Mouse (Mus musculus): ENCODE results near the gene Pgf. TPM values are rescaled to one million over a fixed set of nuclear protein-coding genes. Genes with fewer than 3 reads are reported as not detected.
"Not testable (repeated sequence)": the region's sequence is repeated elsewhere in the genome, so short reads cannot be mapped to it uniquely, and the experiment has no call there.

The Pgf gene
- polyA plus RNA-seq, 1 experiment, result 26.8 TPM

- no peak for DNase-seq (ENCODE audit: low read depth)
Measured at GRCm38 (mm10) chr12:85157797-85158460, 19.7 kb downstream of the Pgf start.

GRCm38 (mm10) chr12:85156324-85156723, 21.3 kb downstream of the Pgf start:
- DNase-seq (ENCODE audit: low read depth), result no peak

GRCm38 (mm10) chr12:85153011-85153410, 24.6 kb downstream of the Pgf start:
- no peak for DNase-seq (ENCODE audit: low read depth)

- no peak for DNase-seq (ENCODE audit: low read depth)
Measured at GRCm38 (mm10) chr12:85151002-85151774, 26.4 kb downstream of the Pgf start, which contains the start of gene Rps6kl1. Gene Rps6kl1 (minus strand): TSS chr12:85151264.

- no peak for DNase-seq (ENCODE audit: low read depth)
Measured at GRCm38 (mm10) chr12:85150321-85151001, 27.1 kb downstream of the Pgf start.

- no peak for DNase-seq (ENCODE audit: low read depth)
Measured at GRCm38 (mm10) chr12:85146881-85147280, 30.7 kb downstream of the Pgf start.

GRCm38 (mm10) chr12:85146355-85146754, 31.2 kb downstream of the Pgf start:
- DNase-seq (ENCODE audit: low read depth), result no peak

- DNase-seq (ENCODE audit: low read depth), result no peak
Measured at GRCm38 (mm10) chr12:85145630-85146029, 32.0 kb downstream of the Pgf start.

GRCm38 (mm10) chr12:85144821-85145220, 32.8 kb downstream of the Pgf start:
- no peak for DNase-seq (ENCODE audit: low read depth)

GRCm38 (mm10) chr12:85144276-85144675, 33.3 kb downstream of the Pgf start:
- not testable (repeated sequence) for DNase-seq (ENCODE audit: low read depth)

- DNase-seq (ENCODE audit: low read depth), result no peak
Measured at GRCm38 (mm10) chr12:85142803-85143202, 34.8 kb downstream of the Pgf start.

GRCm38 (mm10) chr12:85141096-85141495, 36.5 kb downstream of the Pgf start:
- no peak for DNase-seq (ENCODE audit: low read depth)

GRCm38 (mm10) chr12:85140036-85140701, 37.4 kb downstream of the Pgf start:
- DNase-seq (ENCODE audit: low read depth), result no peak

- DNase-seq (ENCODE audit: low read depth), result no peak
Measured at GRCm38 (mm10) chr12:85136627-85137026, 41.0 kb downstream of the Pgf start.

GRCm38 (mm10) chr12:85135513-85136470, 41.8 kb downstream of the Pgf start:
- DNase-seq (ENCODE audit: low read depth), result no peak

GRCm38 (mm10) chr12:85134043-85134794, 43.4 kb downstream of the Pgf start:
- DNase-seq (ENCODE audit: low read depth), result no peak

- no peak for DNase-seq (ENCODE audit: low read depth)
Measured at GRCm38 (mm10) chr12:85131361-85131760, 46.2 kb downstream of the Pgf start.

GRCm38 (mm10) chr12:85129426-85129978, 48.1 kb downstream of the Pgf start:
- DNase-seq (ENCODE audit: low read depth), result peak; percentile 79

- no peak for DNase-seq (ENCODE audit: low read depth)
Measured at GRCm38 (mm10) chr12:85126986-85127603, 50.5 kb downstream of the Pgf start.
